Mouse (Mus musculus) limb, embryonic 12.5 days (tissue): Measurements from ENCODE around the gene Tdo2. TPM values are rescaled to one million over a fixed set of nuclear protein-coding genes. Genes with fewer than 3 reads are reported as not detected.

Experiments
- ATAC-seq: fragments of 200-750 bp; cut with Nextera tagmentation; 2 replicates; pipeline ENCODE4 v1.8.0; 2017; ENCODE audit warnings: low read depth, moderate TSS enrichment; ENCODE audit not compliant: insufficient number of reproducible peaks, insufficient read depth, low FRiP score, low TSS enrichment
- H3K27ac ChIP-seq: fragments of 300-500 bp; sonication (generic); 2 replicates; pipeline ENCODE4 v1.5.1; 2016; ENCODE audit warnings: mild to moderate bottlenecking, moderate library complexity
- H3K27me3 ChIP-seq: fragments of 300-500 bp; sonication (generic); 2 replicates; pipeline ENCODE4 v1.6.1; 2016; ENCODE audit warnings: mild to moderate bottlenecking, moderate library complexity
- H3K36me3 ChIP-seq: fragments of 300-500 bp; sonication (generic); 2 replicates; pipeline ENCODE4 v1.6.1; 2016; ENCODE audit warnings: mild to moderate bottlenecking, moderate library complexity
- H3K4me1 ChIP-seq: fragments of 300-500 bp; sonication (generic); replicated peaks from 2 replicates; pipeline ENCODE4 v1.6.1; 2016
- H3K4me2 ChIP-seq: fragments of 300-500 bp; sonication (generic); 2 replicates; pipeline ENCODE4 v1.6.1; 2016; ENCODE audit warnings: mild to moderate bottlenecking, moderate library complexity
- H3K4me3 ChIP-seq: fragments of 300-500 bp; sonication (generic); replicated peaks from 2 replicates; pipeline ENCODE4 v1.5.1; 2016; ENCODE audit warnings: mild to moderate bottlenecking
- H3K9ac ChIP-seq: fragments of 300-500 bp; sonication (generic); replicated peaks from 2 replicates; pipeline ENCODE4 v1.6.1; 2016; ENCODE audit warnings: mild to moderate bottlenecking, moderate library complexity
- H3K9me3 ChIP-seq: fragments of 300-500 bp; sonication (generic); 2 replicates; pipeline ENCODE4 v1.6.1; 2016; ENCODE audit warnings: mild to moderate bottlenecking, moderate library complexity
- WGBS: fragments of 180-500 bp; shearing (Covaris S2); methylation state at CpG from one replicate; pipeline ENCODE4 v1.1.7; 2016; 5-methylcytosine and 5-hydroxymethylcytosine counted together
- polyA plus RNA-seq: library from polyadenylated mRNA; unstranded; fragments of >200 nt; fragmentation: Nextera tagmentation; extraction: Ambion mirVana; gene quantifications from 2 replicates; pipeline ENCODE4 v1.2.1, GENCODE M21; 2016

Tdo2 gene
- polyA plus RNA-seq, 1 experiment from 2014 or later = 0.38 TPM

DNA sequence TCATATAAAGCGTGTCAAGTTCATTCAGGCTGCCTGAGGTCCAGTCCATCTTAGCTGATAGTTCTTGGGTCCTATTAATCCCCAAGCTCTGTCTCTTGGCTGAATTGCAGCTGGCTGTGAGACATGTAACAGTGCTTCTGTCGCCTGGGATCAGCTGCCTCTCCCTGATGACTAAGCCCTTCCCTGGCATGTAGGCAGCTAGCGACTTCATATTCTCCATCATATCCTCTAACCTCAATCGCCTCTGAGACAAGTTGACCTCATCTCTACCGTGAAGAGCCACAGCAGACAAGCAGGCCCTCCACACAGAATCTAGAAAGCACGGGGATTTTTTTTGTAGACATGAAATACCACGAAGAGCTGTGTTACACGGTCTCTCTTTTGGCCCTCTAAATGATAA is 57.8 kb downstream of the Tdo2 start:
- no peak for ATAC-seq
- H3K4me2 ChIP-seq = no peak overlapping the region
- no peak overlapping the region for H3K9ac ChIP-seq
- H3K4me3 ChIP-seq = no peak overlapping the region
- H3K9me3 ChIP-seq = no peaks in the 10 kb centered on the region
- H3K36me3 ChIP-seq = no peaks in the 10 kb centered on the region
- H3K27me3 ChIP-seq = no peaks in the 10 kb centered on the region
- WGBS = 88% methylated on average over 8 of the region's 8 CpGs
- no peak overlapping the region for H3K27ac ChIP-seq
- no peaks in the 10 kb centered on the region for H3K4me1 ChIP-seq

DNA sequence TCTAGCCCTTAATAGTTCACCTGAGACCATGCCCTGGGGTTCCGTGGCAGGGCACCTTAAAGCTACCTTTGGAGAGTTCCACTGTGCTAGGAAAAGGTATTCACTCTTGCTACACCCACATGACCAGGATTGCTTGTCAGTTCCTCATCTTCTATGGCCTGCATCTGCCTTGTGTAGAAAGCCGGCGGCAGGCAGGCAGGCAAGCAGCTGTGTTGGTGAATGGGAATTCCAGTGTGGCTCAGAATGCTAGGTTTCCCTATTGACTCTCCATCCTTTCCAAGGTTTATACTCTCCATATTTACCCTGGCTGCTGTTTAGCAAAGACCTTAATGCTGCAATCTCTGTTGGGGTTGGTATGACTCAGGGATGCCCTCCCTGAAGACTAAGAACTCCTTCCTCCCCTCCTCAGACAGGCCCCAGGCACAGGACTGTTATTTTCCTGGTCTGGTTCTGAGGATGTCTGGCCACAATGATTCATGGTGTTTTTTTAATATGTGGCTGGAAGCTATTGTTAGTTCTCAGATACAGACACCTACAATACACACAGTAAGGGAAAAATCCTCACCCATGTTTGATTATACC is 58.6 kb downstream of the Tdo2 start:
- WGBS = 86% methylated on average over 3 of the region's 3 CpGs
- Histone ChIP-seq H3K9me3 (no peaks in the 10 kb centered on the region), H3K27me3 (no peaks in the 10 kb centered on the region), H3K27ac (no peak overlapping the region), H3K4me2 (no peak overlapping the region), H3K4me1 (no peaks in the 10 kb centered on the region), H3K4me3 (no peak overlapping the region), H3K9ac (no peak overlapping the region), H3K36me3 (no peaks in the 10 kb centered on the region)
- ATAC-seq = no peak

- H3K4me2 ChIP-seq = no peak overlapping the region
- no peaks in the 10 kb centered on the region for H3K4me1 ChIP-seq
- no peak overlapping the region for H3K27ac ChIP-seq
- H3K9me3 ChIP-seq = no peaks in the 10 kb centered on the region
- no peak for ATAC-seq
- 84% methylated on average over 5 of the region's 5 CpGs for WGBS
- H3K27me3 ChIP-seq = no peaks in the 10 kb centered on the region
- H3K36me3 ChIP-seq = no peaks in the 10 kb centered on the region
- no peak overlapping the region for H3K9ac ChIP-seq
- H3K4me3 ChIP-seq = no peak overlapping the region
These were observed 59.8 kb downstream of the Tdo2 start for GRCm38 (mm10) chr3:81916030-81916686.

DNA sequence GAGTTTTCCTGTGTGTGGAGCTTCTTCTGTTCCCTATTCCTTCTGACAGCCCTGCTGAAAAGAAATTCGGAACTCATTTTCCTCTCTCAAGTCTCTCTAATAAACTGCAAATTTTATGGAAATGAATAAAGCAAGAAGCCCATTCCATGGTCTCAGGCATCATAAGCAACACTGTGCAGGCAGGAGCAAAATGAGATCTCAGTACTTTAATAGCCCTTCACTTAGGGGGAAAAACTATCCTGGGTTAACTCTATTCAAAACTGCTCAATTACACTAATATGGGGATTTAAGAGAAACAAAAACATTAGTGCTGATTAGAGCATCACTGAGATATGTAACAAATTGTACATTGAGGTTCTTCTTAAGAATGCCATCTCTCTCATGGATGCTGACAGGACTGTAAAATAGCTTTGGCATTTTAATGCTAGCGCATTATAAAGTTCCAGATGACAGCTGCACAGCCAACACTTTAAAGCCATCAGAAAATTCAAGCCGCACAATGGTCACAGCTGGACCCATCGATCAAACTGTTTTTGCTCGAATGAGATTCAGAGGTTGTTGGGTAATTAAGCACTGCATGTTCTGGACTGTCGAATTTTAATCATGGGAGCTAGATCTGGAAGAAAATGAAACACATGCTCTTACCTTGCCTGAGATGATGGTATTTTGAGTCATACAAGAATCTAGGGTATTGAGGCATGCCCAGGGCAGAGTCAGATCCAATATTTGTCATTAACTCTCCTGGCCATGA is 65.5 kb downstream of the Tdo2 start:
- 65% methylated on average over 6 of the region's 6 CpGs for WGBS
- H3K27ac ChIP-seq = no peak overlapping the region
- no peak for ATAC-seq
- no peaks in the 10 kb centered on the region for H3K36me3 ChIP-seq
- H3K4me2 ChIP-seq = no peak overlapping the region
- no peak overlapping the region for H3K9ac ChIP-seq
- no peaks in the 10 kb centered on the region for H3K9me3 ChIP-seq
- H3K27me3 ChIP-seq = no peaks in the 10 kb centered on the region
- no peaks in the 10 kb centered on the region for H3K4me1 ChIP-seq
- no peak overlapping the region for H3K4me3 ChIP-seq

Other genes starting within 250 kb of the Tdo2 start
- 10.9 and 11.2 TPM in 2 replicates for gene Ctso, start 43.6 kb downstream of the Tdo2 start, polyA plus RNA-seq
- gene Asic5, start 6.1 kb upstream of the Tdo2 start, polyA plus RNA-seq = not detected in 2 replicates
- 3.6 and 4.1 TPM in 2 replicates for gene Gucy1b1, start 98.5 kb upstream of the Tdo2 start, polyA plus RNA-seq
- 2.9 and 3.0 TPM in 2 replicates for gene Gucy1a1, start 169.6 kb upstream of the Tdo2 start, polyA plus RNA-seq